Mouse (Mus musculus): Measurements from ENCODE around the gene Rcc1.

The Rcc1 gene

DNA sequence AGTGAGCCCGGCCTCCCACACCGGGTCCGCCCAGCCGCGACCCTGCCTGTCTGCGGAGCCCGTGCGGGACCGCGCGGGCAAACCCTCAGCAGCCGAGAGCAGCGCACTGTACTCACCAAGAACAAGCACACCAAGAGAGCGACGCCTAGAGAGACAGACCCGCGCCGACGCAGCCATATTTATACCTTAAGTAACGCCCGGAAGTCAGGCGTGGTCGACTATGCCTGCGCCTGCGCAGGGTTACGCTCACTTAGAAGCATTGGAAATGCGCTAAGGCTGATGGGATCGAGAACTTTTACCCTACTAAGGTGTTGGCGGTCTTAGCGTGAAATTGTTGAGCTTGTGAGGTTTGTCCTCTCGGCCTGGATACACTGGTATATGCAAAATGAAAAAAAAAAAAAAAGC, at the start of gene Rcc1:
Gene Rcc1, minus strand, starts transcription at position 125 of the 405 bp plus-strand sequence.
- peak; percentile 78 to 85 for DNase-seq (ENCODE audit: low spot score in 2 of 2)

GRCm38 (mm10) chr4:132401016-132401415, 47.6 kb upstream of the Rcc1 start:
- DNase-seq (ENCODE audit: low spot score in 2 of 2): no peak

GRCm38 (mm10) chr4:132398863-132399262, 45.5 kb upstream of the Rcc1 start:
- DNase-seq (ENCODE audit: low spot score in 2 of 2): no peak

DNA sequence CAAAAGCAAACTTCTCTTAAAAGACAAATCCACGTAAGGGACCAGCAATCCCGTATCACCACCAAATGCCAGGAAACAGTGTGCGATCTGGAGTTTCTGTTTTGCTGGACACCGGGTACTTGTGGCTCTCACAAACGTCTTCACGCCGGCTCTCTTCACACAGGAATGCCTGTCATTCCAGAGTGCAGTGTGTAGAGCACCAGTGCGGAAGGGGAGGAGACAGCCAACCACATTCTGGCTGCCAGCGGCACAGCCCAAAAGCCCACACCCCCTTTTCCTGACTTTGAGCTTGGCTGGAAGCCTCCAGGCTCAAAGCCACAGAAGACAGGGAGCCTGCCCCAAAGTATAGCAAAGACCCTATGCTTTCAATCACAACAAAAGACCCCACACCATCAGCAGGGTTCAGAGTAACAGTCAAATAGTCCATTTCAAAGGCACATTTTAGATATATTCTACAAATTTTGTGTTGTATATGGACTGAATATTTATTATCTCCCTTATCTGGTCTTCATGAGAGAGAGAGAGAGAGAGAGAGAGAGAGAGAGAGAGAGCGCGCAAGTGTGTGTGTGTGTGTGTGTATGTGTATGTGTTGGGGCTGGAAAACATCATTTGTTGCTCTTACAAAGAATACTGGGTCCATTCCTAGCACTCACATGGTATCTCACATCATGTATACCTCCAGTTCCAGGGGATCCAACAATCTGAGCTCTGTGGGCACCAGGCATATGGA, 44.8 kb upstream of the Rcc1 start:
- DNase-seq (ENCODE audit: low spot score in 2 of 2): peak in 1 of 2 experiments; percentile 16

DNA sequence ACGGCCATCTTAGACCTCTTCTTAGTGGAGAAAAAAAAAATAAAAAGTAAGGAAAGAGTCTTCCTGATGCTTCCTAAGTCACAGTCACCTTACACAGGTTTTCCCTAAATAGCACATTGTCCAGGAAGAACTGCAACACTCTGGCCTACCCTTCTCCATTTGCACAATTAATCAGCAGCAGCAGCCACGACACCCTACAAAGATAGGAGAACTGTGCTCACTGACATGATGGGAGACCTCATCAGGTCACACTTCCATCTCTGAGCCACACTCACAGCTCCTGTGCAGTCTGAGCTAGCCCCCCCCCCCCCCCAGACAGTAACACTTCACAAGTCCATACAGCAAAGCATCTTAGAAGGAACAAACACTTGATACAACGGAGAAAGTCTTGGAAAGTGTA, 43.7 kb upstream of the Rcc1 start:
- no peak for DNase-seq (ENCODE audit: low spot score in 2 of 2)

GRCm38 (mm10) chr4:132396251-132396650, 42.8 kb upstream of the Rcc1 start:
- no peak for DNase-seq (ENCODE audit: low spot score in 2 of 2)

- no peak for DNase-seq (ENCODE audit: low spot score in 2 of 2)
These were observed 37.8 kb upstream of the Rcc1 start for GRCm38 (mm10) chr4:132391063-132391740.

DNA sequence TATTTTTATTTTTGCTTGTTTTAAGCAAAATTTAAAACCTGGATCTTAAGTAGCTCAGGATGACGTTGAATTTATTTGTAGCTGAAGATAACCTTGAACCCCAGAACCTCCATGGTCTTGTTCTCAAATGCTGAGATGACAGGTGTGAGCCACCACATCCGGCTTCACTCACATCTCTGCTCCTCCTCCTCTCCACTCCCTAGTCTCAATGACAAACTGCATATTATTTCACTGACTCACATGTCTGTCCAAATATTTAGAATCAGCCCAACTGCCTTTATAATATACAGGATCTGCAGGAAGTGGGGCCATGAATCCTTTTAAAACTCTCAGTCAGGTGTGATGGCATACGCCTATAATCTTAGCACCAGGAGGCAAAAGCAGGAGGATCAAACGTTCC, 35.9 kb upstream of the Rcc1 start:
- DNase-seq (ENCODE audit: low spot score in 2 of 2): no peak

DNA sequence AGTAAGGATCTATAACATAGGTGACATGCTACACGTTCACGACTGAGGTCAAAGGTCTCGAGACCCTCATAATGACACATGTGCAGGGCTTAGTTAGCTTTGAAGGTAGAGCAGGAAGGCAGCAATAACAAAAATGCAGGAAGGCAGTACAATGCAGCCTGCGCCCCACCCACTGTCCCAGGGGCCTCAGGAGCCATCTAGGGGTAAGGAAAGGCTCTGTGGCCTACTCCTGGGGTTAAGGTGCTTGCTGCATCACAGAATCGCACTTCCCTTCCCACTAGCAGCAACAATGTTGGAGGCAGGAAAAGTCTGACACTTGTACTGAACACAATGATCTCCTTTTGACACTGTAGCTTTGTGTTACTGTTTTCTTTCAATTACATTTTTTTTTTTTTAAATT, 34.2 kb upstream of the Rcc1 start:
- DNase-seq (ENCODE audit: low spot score in 2 of 2): no peak

DNA sequence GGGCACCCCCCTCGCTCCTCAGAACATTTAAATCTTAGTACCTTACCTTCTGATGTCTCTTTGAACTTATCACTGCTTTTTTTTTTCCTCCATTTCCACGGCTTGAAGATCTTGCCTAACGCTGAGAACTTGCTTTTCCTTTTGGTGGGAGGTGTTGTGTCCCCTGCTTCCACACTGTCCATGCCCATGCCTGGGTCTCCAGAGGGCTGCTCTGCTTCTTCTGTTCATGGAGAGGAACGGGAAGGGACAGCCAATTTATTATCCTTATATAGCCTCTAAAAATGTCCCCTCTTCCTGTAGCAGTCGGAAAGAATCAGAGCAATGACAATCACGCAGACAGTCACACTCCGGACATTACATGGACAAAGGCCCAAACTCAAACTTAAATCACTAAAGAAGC, 33.4 kb upstream of the Rcc1 start:
- no peak for DNase-seq (ENCODE audit: low spot score in 2 of 2)

DNA sequence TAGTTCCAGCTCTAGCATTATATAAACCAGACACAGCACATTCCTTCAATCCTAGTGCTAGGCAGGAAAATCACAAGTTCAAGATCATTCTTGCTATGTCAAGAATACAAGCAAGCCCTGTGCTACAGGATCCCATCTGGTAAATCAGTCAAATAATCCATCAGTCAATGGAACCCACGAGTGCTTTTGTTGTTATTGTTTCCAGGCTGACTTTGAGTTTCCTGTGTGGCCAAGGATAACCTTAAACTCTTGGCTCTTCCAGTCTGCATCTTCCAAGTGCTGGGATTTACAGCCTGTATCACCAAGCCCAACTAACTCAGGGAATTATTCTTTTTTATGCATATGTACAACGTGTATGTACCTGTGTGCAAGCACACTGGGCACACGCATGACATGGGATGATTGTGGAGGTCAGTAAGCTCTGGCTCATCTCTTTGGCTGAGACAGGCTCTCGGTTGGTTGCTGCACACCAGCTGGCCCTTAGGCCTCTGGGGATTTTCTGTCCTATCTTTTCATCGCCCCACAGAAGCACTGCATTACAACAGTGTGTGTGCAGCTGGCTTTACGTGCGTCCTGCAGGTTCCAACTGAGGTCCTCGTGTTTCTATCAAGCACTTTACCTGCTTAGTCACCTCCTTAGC, 32.5 kb upstream of the Rcc1 start:
- DNase-seq (ENCODE audit: low spot score in 2 of 2): no peak

DNA sequence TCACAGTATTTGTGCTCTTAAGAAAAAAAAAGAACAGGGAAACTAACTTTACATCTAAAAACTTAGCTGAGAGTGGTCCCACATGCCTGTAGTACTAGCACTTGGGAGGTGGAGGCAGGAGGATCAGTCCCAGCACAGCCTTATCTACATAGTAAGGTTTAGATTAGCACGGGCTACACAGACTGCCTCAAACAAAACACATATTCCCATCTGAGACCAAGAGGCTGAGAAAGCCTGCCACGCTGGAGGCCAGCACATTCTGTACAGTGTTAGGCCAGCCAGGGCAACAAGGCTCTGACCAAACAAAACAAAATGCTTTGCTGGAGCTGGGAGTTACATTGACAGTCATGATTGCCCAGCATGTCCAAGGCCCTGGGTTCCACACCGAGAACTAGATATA, 30.1 kb upstream of the Rcc1 start:
- no peak for DNase-seq (ENCODE audit: low spot score in 2 of 2)

DNA sequence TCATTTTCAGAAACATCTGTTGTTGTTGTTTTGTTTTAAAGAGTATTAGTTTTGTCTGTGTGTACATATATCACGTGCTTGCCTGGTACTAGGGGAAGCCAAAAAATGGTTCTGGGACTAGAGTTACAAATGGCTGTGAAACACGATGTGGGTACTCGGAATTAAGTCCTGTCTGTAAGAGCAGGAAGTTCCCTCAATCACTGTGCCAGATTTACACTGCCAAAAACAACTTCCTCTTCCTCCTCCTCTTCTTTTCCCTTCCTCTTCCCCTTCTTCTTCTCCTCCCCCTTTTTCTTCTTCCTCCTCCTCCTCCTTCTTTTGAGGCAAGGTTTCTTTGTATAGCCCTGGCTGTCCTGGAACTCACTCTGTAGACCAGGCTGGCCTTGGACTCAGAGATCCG, 28.9 kb upstream of the Rcc1 start:
- no peak for DNase-seq (ENCODE audit: low spot score in 2 of 2)

GRCm38 (mm10) chr4:132380965-132381616, 27.7 kb upstream of the Rcc1 start:
- DNase-seq (ENCODE audit: low spot score in 2 of 2): no peak

GRCm38 (mm10) chr4:132373820-132374219, 20.4 kb upstream of the Rcc1 start:
- DNase-seq (ENCODE audit: low spot score in 2 of 2): no peak

DNA sequence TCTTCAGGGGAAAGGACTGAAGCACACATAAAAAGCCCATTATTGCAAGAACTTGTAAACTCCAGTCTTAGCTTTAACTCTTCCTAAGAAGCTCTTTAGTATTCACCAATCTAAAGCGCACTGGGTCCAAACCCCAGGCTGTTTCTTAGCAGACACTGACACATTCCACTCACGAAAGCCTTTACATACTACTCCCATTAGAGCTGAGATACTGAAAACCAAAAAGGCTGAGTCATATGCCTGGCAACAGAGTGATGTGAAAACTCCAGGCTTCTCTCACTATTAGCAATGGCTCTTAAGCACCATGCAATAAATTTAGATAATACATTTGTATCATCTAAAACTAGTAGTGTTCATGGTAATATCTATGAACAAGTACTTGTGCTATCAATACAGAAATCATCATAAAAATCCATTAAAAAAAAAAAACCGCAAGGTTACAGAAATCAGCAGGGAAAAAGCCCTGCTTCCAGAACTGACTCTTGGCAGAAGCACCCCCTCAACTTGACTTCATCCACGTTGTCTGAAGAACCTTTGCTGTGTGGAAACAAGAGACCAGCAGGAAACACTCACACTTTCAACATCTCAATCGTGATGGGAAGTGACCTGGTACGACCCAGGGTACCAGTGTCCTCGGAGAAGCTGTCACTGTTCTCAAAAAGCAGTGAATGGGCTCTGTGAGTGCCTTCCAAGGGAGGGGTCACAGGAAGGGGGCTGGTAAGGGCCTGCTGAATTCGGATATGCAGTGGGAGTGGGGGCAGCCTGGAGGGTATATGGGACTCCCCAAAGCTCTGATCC, 16.7 kb upstream of the Rcc1 start:
- no peak for DNase-seq (ENCODE audit: low spot score in 2 of 2)

- no peak for DNase-seq (ENCODE audit: low spot score in 2 of 2)
These were observed 14.2 kb upstream of the Rcc1 start for GRCm38 (mm10) chr4:132367480-132368201.

DNA sequence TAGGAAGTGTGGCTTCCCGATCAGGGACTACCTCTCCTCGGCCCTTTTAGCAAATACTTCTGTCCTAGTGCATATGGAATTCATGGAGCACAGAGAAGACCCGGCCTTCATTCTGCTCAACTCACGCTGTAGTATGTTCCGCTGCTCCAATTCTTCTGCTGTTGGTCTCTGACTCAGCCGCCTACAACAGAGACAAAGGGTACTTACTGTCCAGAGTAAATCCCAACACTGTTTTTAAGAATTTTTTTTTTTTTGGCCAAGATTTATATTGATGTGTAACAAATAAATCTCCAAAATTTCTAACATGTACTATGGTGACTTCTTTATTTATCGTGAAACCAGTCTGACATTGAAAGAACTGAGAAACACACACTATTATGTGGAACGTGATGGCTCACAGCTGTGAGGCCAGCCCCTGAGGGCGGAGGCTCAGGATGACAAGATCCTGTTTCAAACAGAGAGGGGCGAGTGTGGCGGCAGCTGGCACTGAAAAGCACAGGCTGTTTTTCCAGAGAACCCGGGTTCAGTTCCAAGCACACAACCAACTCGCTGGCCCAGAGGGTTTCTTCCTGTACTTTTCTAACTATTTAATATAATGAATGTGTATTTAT, 12.2 kb upstream of the Rcc1 start:
- DNase-seq (ENCODE audit: low spot score in 2 of 2): no peak

DNA sequence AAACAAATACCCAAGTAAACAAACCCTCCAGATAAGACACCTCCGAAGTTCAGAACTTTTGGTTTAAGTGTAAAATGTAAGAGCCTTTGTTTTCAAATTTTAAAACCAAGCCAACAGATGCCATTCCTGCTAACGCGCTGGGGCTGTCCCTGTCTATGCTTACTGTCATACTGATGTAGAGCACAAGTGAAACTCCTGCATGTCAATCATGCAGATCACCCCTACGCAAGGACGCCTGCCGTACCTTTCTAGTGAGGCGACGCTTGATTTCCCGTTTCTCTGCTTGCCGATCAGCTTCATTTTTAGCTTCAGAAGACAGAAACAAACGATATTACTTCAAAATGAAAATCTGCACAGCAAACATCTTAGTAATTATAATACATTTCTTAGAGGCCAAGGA, 10.1 kb upstream of the Rcc1 start:
- no peak for DNase-seq (ENCODE audit: low spot score in 2 of 2)

DNA sequence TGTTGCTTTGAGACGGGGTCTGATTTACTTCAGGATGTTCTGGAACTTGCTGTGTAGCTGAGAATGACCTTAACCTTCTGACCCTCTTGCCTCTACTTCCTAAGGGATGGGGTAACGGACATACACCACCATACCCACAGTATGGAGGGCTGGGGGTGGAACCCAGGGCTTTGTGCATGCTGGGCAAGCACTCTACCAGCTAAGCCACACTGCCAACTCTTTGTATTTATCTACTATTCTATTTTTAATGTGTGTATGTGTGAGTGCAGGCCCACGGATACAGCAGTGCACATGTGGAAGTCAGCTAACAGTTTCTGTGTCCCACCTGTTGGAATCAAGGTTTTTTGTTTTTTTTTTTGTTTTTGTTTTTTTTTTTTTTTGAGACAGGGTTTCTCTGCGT, 6.1 kb upstream of the Rcc1 start:
- DNase-seq (ENCODE audit: low spot score in 2 of 2): no peak

- no peak for DNase-seq (ENCODE audit: low spot score in 2 of 2)
These were observed 2.8 kb upstream of the Rcc1 start for GRCm38 (mm10) chr4:132356170-132356569.

Data from frontal cortex, postnatal 14 days (tissue).